Mouse (Mus musculus) liver, postnatal 0 days (tissue): Measurements from ENCODE around the gene Shroom3. TPM values are rescaled to one million over a fixed set of nuclear protein-coding genes. Genes with fewer than 3 reads are reported as not detected.

Experiments
- ATAC-seq: fragments of 200-750 bp; cut with Nextera tagmentation; 2 replicates; pipeline ENCODE4 v1.8.0; 2017; ENCODE audit warnings: mild to moderate bottlenecking, moderate library complexity
- DNase-seq: peaks from one replicate; pipeline ENCODE4 v3.0.0-alpha.2; 2016
- H3K27ac ChIP-seq: fragments of 300-500 bp; sonication (generic); 2 replicates; pipeline ENCODE4 v1.5.1; 2014; ENCODE audit warnings: antibody characterized with exemption, moderate library complexity, mild to moderate bottlenecking, low read depth
- H3K27me3 ChIP-seq: fragments of 300-500 bp; sonication (generic); 2 replicates; pipeline ENCODE4 v1.6.1; 2014; ENCODE audit warnings: low read length, control low read depth, mixed read lengths; ENCODE audit not compliant: insufficient read depth
- H3K36me3 ChIP-seq: fragments of 300-500 bp; sonication (generic); replicated peaks from 2 replicates; pipeline ENCODE4 v1.6.1; 2014; ENCODE audit warnings: mild to moderate bottlenecking, control low read depth, low read length, moderate library complexity, mixed read lengths; ENCODE audit not compliant: insufficient read depth
- H3K4me1 ChIP-seq: fragments of 300-500 bp; sonication (generic); 2 replicates; pipeline ENCODE4 v1.6.1; 2014; ENCODE audit warnings: antibody characterized with exemption, mild to moderate bottlenecking, control low read depth; ENCODE audit not compliant: insufficient read depth
- H3K4me2 ChIP-seq: fragments of 300-500 bp; sonication (generic); 2 replicates; pipeline ENCODE4 v1.6.1; 2014; ENCODE audit warnings: low read depth, mild to moderate bottlenecking, low read length, moderate library complexity, mixed read lengths
- H3K4me3 ChIP-seq: fragments of 300-500 bp; sonication (generic); 2 replicates; pipeline ENCODE4 v1.5.1; 2014; ENCODE audit warnings: low read depth, low read length
- H3K9ac ChIP-seq: fragments of 300-500 bp; sonication (generic); replicated peaks from 2 replicates; pipeline ENCODE4 v1.6.1; 2014; ENCODE audit warnings: mild to moderate bottlenecking, moderate library complexity
- H3K9me3 ChIP-seq: fragments of 300-500 bp; sonication (generic); 2 replicates; pipeline ENCODE4 v1.6.1; 2016; ENCODE audit warnings: mild to moderate bottlenecking, control low read depth, low read length, mixed read lengths
- CTCF ChIP-seq: sonication (generic); IDR thresholded peaks from 2 replicates; pipeline ENCODE4 v1.5.1; 2016; ENCODE audit warnings: antibody characterized with exemption, low read depth
- EP300 ChIP-seq: IDR thresholded peaks from 2 replicates; pipeline ENCODE4 v1.6.1; 2016; ENCODE audit warnings: antibody characterized with exemption, low read depth, mild to moderate bottlenecking
- WGBS: fragments of 180-500 bp; shearing (Covaris S2); extraction: QIAGEN DNeasy Blood & Tissue Kit; methylation state at CpG from one replicate; pipeline ENCODE4 v1.1.7; 2014; ENCODE audit not compliant: insufficient replicate concordance; 5-methylcytosine and 5-hydroxymethylcytosine counted together
- polyA plus RNA-seq: library from polyadenylated mRNA; unstranded; fragments of >200 nt; fragmentation: Nextera tagmentation; extraction: Ambion mirVana; gene quantifications from 2 replicates; pipeline ENCODE4 v1.2.1, GENCODE M21; 2015

The Shroom3 gene
- polyA plus RNA-seq, 1 experiment from 2014 or later, result 0.96 TPM

- no peak overlapping the region for H3K4me3 ChIP-seq
- H3K4me1 ChIP-seq, result peaks cover 3% of the 10 kb centered on the region; the same call in 1 of the 2 replicates
- ATAC-seq (no peak), DNase-seq (no peak)
- TF ChIP-seq CTCF, result no peak
- TF ChIP-seq EP300, result no peak
- no peak overlapping the region for H3K9ac ChIP-seq
- no peaks in the 10 kb centered on the region for H3K36me3 ChIP-seq
- 21% methylated on average over 1 of the region's 1 CpGs for WGBS
- no peak overlapping the region for H3K4me2 ChIP-seq
- peaks cover 2% of the 10 kb centered on the region; the same call in 1 of the 2 replicates for H3K27me3 ChIP-seq
- H3K9me3 ChIP-seq, result no peaks in the 10 kb centered on the region
- peak overlapping the region; percentile 25; the same call in 1 of the 2 replicates for H3K27ac ChIP-seq
These were observed 210.5 kb downstream of the Shroom3 start for GRCm38 (mm10) chr5:92893711-92894110.

GRCm38 (mm10) chr5:92895877-92896276, 212.6 kb downstream of the Shroom3 start:
- TF ChIP-seq CTCF (no peak), EP300 (no peak)
- 86% methylated on average over 8 of the region's 8 CpGs for WGBS
- no peak for ATAC-seq
- Histone ChIP-seq H3K4me1 (no peaks in the 10 kb centered on the region; the same call in 1 of the 2 replicates), H3K27ac (no peak overlapping the region), H3K9ac (no peak overlapping the region), H3K27me3 (peaks cover 4% of the 10 kb centered on the region; the same call in 1 of the 2 replicates), H3K4me2 (no peak overlapping the region), H3K36me3 (no peaks in the 10 kb centered on the region), H3K9me3 (no peaks in the 10 kb centered on the region), H3K4me3 (no peak overlapping the region)
- DNase-seq, result no peak

GRCm38 (mm10) chr5:92896725-92897280, 213.6 kb downstream of the Shroom3 start:
- WGBS, result 49% methylated on average over 1 of the region's 1 CpGs
- no peak overlapping the region for H3K4me3 ChIP-seq
- no peaks in the 10 kb centered on the region for H3K9me3 ChIP-seq
- ATAC-seq (no peak), DNase-seq (no peak)
- no peaks in the 10 kb centered on the region for H3K36me3 ChIP-seq
- no peak overlapping the region for H3K4me2 ChIP-seq
- H3K4me1 ChIP-seq, result no peaks in the 10 kb centered on the region; the same call in 1 of the 2 replicates
- no peak overlapping the region for H3K9ac ChIP-seq
- H3K27me3 ChIP-seq, result peaks cover 4% of the 10 kb centered on the region; the same call in 1 of the 2 replicates
- TF ChIP-seq CTCF (no peak), EP300 (no peak)
- H3K27ac ChIP-seq, result no peak overlapping the region

- Histone ChIP-seq H3K9me3 (no peaks in the 10 kb centered on the region), H3K4me2 (peak overlapping the region; percentile 78), H3K27ac (no peak overlapping the region), H3K9ac (0 out of 2 replicates have a peak overlapping the region, but pooled peaks have one; percentile 36), H3K4me3 (peak overlapping the region; percentile 53), H3K36me3 (no peaks in the 10 kb centered on the region), H3K27me3 (peaks cover 4% of the 10 kb centered on the region; the same call in 1 of the 2 replicates), H3K4me1 (no peaks in the 10 kb centered on the region; the same call in 1 of the 2 replicates)
- peak; percentile 82 for DNase-seq
- TF ChIP-seq CTCF (no peak), EP300 (no peak)
- ATAC-seq, result peak; percentile 92
- WGBS, result under 1% methylated on average over 85 of the region's 96 CpGs
These were observed 214.8 kb downstream of the Shroom3 start for GRCm38 (mm10) chr5:92897766-92898745.

GRCm38 (mm10) chr5:92900470-92900869, 217.2 kb downstream of the Shroom3 start:
- Histone ChIP-seq H3K4me3 (no peak overlapping the region), H3K36me3 (no peaks in the 10 kb centered on the region), H3K9ac (no peak overlapping the region), H3K4me1 (no peaks in the 10 kb centered on the region), H3K9me3 (no peaks in the 10 kb centered on the region), H3K4me2 (no peak overlapping the region), H3K27ac (no peak overlapping the region), H3K27me3 (peaks cover 4% of the 10 kb centered on the region; the same call in 1 of the 2 replicates)
- WGBS, result 45% methylated on average over 5 of the region's 5 CpGs
- no peak for DNase-seq
- TF ChIP-seq EP300, result no peak
- no peak for ATAC-seq

- no peaks in the 10 kb centered on the region for H3K36me3 ChIP-seq
- ATAC-seq (no peak), DNase-seq (no peak)
- no peaks in the 10 kb centered on the region for H3K9me3 ChIP-seq
- no peak overlapping the region for H3K9ac ChIP-seq
- H3K4me2 ChIP-seq, result no peak overlapping the region
- H3K4me3 ChIP-seq, result no peak overlapping the region
- no peak overlapping the region for H3K27ac ChIP-seq
- H3K27me3 ChIP-seq, result peaks cover 4% of the 10 kb centered on the region; the same call in 1 of the 2 replicates
- 37% methylated on average over 7 of the region's 7 CpGs for WGBS
- TF ChIP-seq CTCF, result no peak
- H3K4me1 ChIP-seq, result no peaks in the 10 kb centered on the region
These were observed 218.6 kb downstream of the Shroom3 start for GRCm38 (mm10) chr5:92901870-92902269.
